Mouse (Mus musculus): ENCODE results near the gene Aifm2. TPM values are rescaled to one million over a fixed set of nuclear protein-coding genes. Genes with fewer than 3 reads are reported as not detected.

Gene Aifm2
- polyA plus RNA-seq, 1 experiment from 2014 or later = 5.2 TPM

DNA sequence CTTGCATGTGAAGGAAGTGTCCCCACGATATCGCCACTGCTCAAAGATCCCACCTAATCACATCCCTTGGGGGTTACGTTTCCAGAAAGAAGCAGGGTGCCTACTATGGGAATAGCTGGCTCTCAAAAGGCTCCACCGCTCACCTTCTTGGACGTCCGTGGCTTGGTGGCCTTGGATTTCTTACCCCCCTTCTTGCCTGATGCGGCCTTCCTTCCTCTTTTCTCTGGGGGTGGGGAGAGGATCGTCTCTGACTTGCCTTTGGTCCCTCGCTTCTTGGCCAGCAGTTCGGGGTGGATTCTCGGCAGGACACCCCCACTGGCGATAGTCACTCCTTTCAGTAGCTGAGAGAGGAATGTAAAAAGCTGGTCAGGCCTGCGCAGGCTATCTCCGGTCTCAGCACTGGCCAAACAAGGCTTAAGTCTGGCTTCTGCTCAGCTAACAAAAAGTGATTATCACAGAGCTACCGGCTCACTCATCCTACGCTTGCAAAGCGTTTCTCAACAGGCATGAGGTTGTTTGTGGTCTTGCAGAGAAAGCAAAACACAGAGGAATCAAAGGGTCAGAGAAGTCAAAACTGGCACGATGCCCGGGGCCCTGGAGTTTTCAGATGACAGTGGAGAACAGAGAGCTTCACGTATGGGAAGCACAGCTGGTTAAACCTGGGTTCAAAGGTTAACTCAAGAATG, 36.6 kb downstream of the Aifm2 start:
- no peaks in the 10 kb centered on the region for H3K9me3 ChIP-seq (replicated peaks)
- DNase-seq (ENCODE audit: low spot score) = no peak
- no peaks in the 10 kb centered on the region for H3K4me1 ChIP-seq
- no peak overlapping the region for H3K27ac ChIP-seq (replicated peaks)
- 89% methylated on average over 20 of the region's 20 CpGs for WGBS
- H3K36me3 ChIP-seq = peaks cover 99% of the 10 kb centered on the region
- H3K27me3 ChIP-seq (ENCODE audit: low read depth, poor library complexity, severe bottlenecking) = no peaks in the 10 kb centered on the region
- H3K4me3 ChIP-seq = no peak overlapping the region

DNA sequence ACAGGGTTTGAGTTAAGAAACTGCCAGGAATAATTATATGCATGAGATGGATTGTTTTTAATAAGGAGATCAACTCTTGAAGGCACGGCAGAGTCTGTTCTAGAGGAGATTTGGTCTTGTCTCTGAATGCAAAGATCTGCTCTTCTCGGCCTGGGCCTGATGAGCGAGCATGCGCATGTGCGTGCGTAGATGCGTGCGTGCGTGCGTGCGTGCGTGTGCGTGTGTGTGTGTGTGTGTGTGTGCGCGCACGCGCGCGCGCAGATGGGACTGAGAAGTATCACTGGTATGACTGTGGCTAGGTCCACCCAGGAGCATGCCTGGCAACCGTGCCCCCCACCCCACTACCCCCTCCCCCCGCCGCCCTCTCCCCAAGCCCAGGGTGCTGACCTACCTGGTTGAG, 38.0 kb downstream of the Aifm2 start:
- DNase-seq (ENCODE audit: low spot score) = no peak
- Histone ChIP-seq H3K4me3 (no peak overlapping the region), H3K27ac (replicated peaks) (no peak overlapping the region), H3K4me1 (no peaks in the 10 kb centered on the region), H3K27me3 (ENCODE audit: low read depth, poor library complexity, severe bottlenecking) (no peaks in the 10 kb centered on the region), H3K9me3 (replicated peaks) (no peaks in the 10 kb centered on the region), H3K36me3 (peaks cover 99% of the 10 kb centered on the region)
- WGBS = 97% methylated on average over 23 of the region's 23 CpGs

DNA sequence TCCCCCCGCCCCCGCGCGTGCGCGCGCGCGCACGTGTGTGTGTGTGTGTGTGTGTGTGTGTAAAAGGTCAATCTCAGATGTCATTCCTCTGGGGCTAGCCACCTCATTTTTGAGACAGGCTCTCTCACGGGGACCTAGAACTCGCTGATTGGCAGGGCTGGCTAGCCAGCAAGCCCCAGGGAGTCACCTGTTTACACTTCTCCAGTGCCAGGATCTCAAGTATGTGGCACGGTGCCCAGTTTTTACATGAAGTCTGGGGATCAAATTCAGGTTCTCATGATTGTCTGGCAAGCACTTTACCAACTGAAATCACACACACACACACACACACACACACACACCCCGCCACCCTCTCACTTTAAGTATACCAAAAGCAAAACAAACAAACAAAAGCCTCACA, 42.0 kb downstream of the Aifm2 start:
- Histone ChIP-seq H3K27me3 (ENCODE audit: low read depth, poor library complexity, severe bottlenecking) (no peaks in the 10 kb centered on the region), H3K4me1 (no peaks in the 10 kb centered on the region), H3K36me3 (peaks cover 65% of the 10 kb centered on the region), H3K27ac (replicated peaks) (no peak overlapping the region), H3K4me3 (no peak overlapping the region), H3K9me3 (replicated peaks) (no peaks in the 10 kb centered on the region)
- DNase-seq (ENCODE audit: low spot score) = no peak
- 95% methylated on average over 14 of the region's 14 CpGs for WGBS

- Histone ChIP-seq H3K27me3 (ENCODE audit: low read depth, poor library complexity, severe bottlenecking) (no peaks in the 10 kb centered on the region), H3K36me3 (peaks cover 51% of the 10 kb centered on the region), H3K27ac (replicated peaks) (no peak overlapping the region), H3K4me1 (no peaks in the 10 kb centered on the region), H3K4me3 (no peak overlapping the region), H3K9me3 (replicated peaks) (no peaks in the 10 kb centered on the region)
- 93% methylated on average over 2 of the region's 2 CpGs for WGBS
- DNase-seq (ENCODE audit: low spot score) = no peak
These were observed 43.8 kb downstream of the Aifm2 start for GRCm38 (mm10) chr10:61758904-61759303.

- 70% methylated on average over 6 of the region's 6 CpGs for WGBS
- H3K4me3 ChIP-seq = no peak overlapping the region
- H3K36me3 ChIP-seq = peaks cover 50% of the 10 kb centered on the region
- DNase-seq (ENCODE audit: low spot score) = no peak
- H3K4me1 ChIP-seq = peaks cover 5% of the 10 kb centered on the region
- no peaks in the 10 kb centered on the region for H3K9me3 ChIP-seq (replicated peaks)
- no peaks in the 10 kb centered on the region for H3K27me3 ChIP-seq (ENCODE audit: low read depth, poor library complexity, severe bottlenecking)
- H3K27ac ChIP-seq (replicated peaks) = no peak overlapping the region
These were observed 44.8 kb downstream of the Aifm2 start for GRCm38 (mm10) chr10:61759869-61760268.

DNA sequence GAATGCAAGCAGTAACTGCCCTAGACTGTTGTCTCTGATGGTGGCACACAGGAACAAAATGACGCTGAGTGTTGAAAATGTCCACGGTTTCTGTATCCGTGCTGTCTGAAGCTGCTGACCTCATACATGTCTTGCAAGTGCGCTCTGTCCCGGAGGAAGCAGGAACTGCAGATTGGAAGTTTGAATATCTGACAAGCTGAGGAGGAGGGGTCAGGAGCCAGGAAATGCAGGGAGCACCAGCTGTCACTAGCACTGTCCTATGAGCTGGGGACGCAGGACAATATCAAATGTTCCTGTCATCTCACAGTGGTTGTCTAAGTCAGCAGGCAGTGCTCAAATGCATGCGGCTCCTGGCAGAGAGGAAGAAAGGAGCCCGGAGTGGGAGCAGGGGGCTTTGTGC, 49.6 kb downstream of the Aifm2 start:
- Histone ChIP-seq H3K4me3 (no peak overlapping the region), H3K4me1 (peaks cover 32% of the 10 kb centered on the region), H3K36me3 (peaks cover 36% of the 10 kb centered on the region), H3K27ac (replicated peaks) (no peak overlapping the region), H3K27me3 (ENCODE audit: low read depth, poor library complexity, severe bottlenecking) (no peaks in the 10 kb centered on the region), H3K9me3 (replicated peaks) (no peaks in the 10 kb centered on the region)
- DNase-seq (ENCODE audit: low spot score) = no peak
- WGBS = 84% methylated on average over 8 of the region's 8 CpGs

DNA sequence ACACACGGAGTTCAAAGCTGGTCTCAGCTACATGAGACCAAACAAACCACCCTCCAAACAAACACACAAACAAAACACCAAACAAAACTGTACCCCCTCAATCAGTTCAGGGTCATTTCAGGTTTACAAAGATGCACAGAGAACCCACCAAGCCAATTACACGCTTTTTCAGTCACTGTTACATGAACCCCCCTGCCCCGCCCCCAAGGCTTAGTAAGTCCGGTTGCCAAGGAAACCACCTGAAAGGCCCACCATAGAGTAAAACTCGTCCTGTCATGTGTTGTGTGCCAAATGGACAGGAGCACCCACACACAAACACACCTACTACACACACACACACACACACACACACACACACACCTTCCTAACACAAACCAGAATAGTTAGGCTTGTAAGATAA, 50.5 kb downstream of the Aifm2 start:
- no peak overlapping the region for H3K27ac ChIP-seq (replicated peaks)
- DNase-seq (ENCODE audit: low spot score) = peak; percentile 61
- no peaks in the 10 kb centered on the region for H3K27me3 ChIP-seq (ENCODE audit: low read depth, poor library complexity, severe bottlenecking)
- H3K4me1 ChIP-seq = peaks cover 32% of the 10 kb centered on the region
- H3K4me3 ChIP-seq = no peak overlapping the region
- H3K36me3 ChIP-seq = peaks cover 45% of the 10 kb centered on the region
- no peaks in the 10 kb centered on the region for H3K9me3 ChIP-seq (replicated peaks)
- 32% methylated on average over 5 of the region's 5 CpGs for WGBS

DNA sequence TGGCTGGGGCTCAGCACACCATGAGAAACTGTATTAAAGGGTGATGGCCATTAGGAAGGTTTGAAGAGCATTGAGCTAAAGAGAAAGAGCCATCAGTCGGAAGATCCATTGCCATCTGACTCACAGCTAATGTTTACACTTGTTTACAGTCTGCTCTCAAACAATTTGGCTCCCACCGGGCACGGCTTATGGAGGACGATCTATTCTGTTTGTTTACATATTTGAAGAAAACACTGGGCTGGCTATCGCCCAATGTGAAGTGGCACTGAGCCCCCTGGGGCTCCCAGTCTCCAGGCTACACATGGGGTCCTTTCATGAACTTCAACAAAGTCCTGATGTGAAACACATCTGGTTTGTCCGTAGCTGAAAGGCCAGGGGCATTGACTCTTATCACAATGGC, 51.7 kb downstream of the Aifm2 start:
- Histone ChIP-seq H3K4me1 (peaks cover 32% of the 10 kb centered on the region), H3K27me3 (ENCODE audit: low read depth, poor library complexity, severe bottlenecking) (no peaks in the 10 kb centered on the region), H3K36me3 (peaks cover 53% of the 10 kb centered on the region), H3K4me3 (no peak overlapping the region), H3K9me3 (replicated peaks) (no peaks in the 10 kb centered on the region), H3K27ac (replicated peaks) (no peak overlapping the region)
- 60% methylated on average over 6 of the region's 6 CpGs for WGBS
- no peak for DNase-seq (ENCODE audit: low spot score)

DNA sequence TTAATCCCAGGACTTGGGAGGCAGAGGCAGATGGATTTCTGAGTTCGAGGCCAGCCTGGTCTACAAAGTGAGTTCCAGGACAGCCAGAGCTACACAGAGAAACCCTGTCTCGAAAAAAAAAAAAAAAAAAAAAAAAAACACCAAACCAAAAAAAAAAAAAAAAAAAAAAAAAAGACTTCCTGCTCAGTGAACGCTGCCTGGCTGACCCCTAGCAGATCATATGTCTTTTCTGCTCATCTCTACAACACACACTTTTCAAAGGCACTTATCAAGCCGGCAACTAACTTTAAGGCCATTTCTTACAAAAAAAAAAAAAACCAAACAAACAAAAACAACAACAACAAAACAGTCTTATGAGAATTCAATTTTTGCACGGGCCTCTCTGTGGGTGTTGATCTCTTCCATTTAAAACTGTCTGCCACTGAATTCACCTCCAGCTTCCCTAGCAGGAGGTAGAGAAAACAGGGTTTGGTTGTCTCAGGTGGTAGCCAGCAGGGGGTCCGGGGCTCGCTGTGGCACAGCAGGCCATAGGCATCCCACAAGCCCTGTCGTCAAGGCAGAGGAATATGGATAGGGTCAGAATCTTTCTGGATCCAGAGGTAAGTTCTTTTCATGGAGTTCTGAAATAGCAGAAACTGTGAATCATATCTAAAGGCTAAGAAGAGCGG, 66.5 kb downstream of the Aifm2 start:
- Histone ChIP-seq H3K27ac (replicated peaks) (peak overlapping the region; percentile 100), H3K4me1 (peaks cover 32% of the 10 kb centered on the region), H3K9me3 (replicated peaks) (no peaks in the 10 kb centered on the region), H3K27me3 (ENCODE audit: low read depth, poor library complexity, severe bottlenecking) (no peaks in the 10 kb centered on the region), H3K36me3 (peaks cover 37% of the 10 kb centered on the region), H3K4me3 (peak overlapping the region; percentile 98)
- WGBS = 24% methylated on average over 9 of the region's 9 CpGs
- DNase-seq (ENCODE audit: low spot score) = no peak

DNA sequence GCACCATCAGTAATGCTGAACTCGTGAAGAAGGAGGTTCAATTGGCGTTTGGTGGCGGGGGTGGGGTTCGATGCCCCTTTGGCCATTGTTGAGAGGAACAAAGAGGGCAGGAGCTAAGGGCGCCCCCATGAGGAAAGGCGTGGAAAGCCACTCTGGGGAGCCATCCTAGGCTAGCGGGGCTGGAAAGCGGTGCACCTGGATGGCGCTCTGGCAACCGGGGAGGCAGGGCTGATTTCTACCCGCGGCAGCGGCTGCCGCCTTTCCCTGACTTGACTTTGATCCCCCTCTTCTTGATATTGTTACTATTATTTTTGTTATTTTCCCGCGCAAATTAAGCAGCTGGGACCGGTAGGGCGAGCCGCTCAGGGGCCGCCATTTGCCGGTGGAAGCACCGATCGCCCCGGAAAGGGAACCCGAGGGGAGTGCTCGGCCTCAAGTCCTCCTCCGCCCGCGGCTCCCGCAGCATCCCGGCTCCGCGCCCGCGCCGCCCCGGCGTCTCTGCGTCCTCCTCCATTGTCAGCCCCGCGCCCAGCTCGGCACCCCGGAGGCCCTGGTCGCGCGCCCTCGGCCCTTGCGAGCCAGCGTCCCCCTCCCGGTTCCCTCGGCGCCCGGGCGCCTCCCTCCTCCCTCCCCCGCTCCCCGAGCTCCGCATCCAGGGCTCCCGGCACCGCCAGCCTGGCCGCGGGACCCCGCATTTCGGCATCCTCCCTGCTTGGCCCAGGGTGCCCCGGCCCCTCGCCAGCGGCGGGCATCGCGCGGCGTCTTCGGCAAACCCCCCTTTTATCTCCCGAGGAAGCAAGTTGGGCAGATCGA, 67.9 kb downstream of the Aifm2 start:
- peak overlapping the region; percentile 98 for H3K4me3 ChIP-seq
- H3K27ac ChIP-seq (replicated peaks) = peak overlapping the region; percentile 100
- DNase-seq (ENCODE audit: low spot score) = peak; percentile 83
- peaks cover 27% of the 10 kb centered on the region for H3K36me3 ChIP-seq
- no peaks in the 10 kb centered on the region for H3K9me3 ChIP-seq (replicated peaks)
- H3K27me3 ChIP-seq (ENCODE audit: low read depth, poor library complexity, severe bottlenecking) = no peaks in the 10 kb centered on the region
- under 1% methylated on average over 74 of the region's 74 CpGs for WGBS
- H3K4me1 ChIP-seq = peaks cover 35% of the 10 kb centered on the region

GRCm38 (mm10) chr10:61783621-61784251, 68.7 kb downstream of the Aifm2 start, which contains the start of gene H2afy2:
H2afy2 (minus strand) TSS chr10:61784147.
- peak; percentile 91 for DNase-seq (ENCODE audit: low spot score)
- Histone ChIP-seq H3K27ac (replicated peaks) (peak within 1 kb of the TSS; percentile 100), H3K9me3 (replicated peaks) (no peaks in the 10 kb centered on the region), H3K4me3 (peak within 1 kb of the TSS; percentile 98), H3K4me1 (peaks cover 36% of the 10 kb centered on the region), H3K27me3 (ENCODE audit: low read depth, poor library complexity, severe bottlenecking) (no peaks in the 10 kb centered on the region), H3K36me3 (peaks cover 20% of the 10 kb centered on the region)
- WGBS = under 1% methylated on average over 50 of the region's 50 CpGs

DNA sequence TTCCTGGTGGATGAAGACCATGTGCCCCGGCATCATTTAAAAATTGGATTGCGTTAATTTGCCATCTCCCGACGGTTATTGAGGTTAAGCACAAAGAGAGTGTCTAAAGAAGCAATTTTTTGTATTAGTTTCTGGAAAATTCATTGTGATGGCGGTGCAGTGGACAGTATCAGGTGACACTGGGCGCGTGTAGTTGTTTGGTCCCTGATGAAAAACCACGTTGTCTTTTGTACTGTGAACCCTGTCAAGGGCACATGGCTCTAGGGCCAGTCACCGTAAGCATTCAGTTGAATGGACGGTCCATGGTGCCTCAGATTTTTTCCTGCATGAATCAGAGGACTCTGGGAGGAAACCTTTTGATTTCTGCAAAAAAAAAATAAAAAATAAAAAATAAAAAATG, 69.4 kb downstream of the Aifm2 start:
- peak overlapping the region; percentile 98 for H3K4me3 ChIP-seq

More for the DNA sequence above, 69.4 kb downstream of the Aifm2 start:
- Histone ChIP-seq H3K27me3 (ENCODE audit: low read depth, poor library complexity, severe bottlenecking) (no peaks in the 10 kb centered on the region), H3K4me1 (peaks cover 36% of the 10 kb centered on the region), H3K36me3 (peaks cover 14% of the 10 kb centered on the region), H3K9me3 (replicated peaks) (no peaks in the 10 kb centered on the region), H3K27ac (replicated peaks) (peak overlapping the region; percentile 100)
- 19% methylated on average over 10 of the region's 10 CpGs for WGBS
- no peak for DNase-seq (ENCODE audit: low spot score)
